Mouse (Mus musculus): ENCODE results near the gene Rce1. TPM values are rescaled to one million over a fixed set of nuclear protein-coding genes. Genes with fewer than 3 reads are reported as not detected.

Gene Rce1
- total RNA-seq, 1 experiment, result 63.6 TPM

DNA sequence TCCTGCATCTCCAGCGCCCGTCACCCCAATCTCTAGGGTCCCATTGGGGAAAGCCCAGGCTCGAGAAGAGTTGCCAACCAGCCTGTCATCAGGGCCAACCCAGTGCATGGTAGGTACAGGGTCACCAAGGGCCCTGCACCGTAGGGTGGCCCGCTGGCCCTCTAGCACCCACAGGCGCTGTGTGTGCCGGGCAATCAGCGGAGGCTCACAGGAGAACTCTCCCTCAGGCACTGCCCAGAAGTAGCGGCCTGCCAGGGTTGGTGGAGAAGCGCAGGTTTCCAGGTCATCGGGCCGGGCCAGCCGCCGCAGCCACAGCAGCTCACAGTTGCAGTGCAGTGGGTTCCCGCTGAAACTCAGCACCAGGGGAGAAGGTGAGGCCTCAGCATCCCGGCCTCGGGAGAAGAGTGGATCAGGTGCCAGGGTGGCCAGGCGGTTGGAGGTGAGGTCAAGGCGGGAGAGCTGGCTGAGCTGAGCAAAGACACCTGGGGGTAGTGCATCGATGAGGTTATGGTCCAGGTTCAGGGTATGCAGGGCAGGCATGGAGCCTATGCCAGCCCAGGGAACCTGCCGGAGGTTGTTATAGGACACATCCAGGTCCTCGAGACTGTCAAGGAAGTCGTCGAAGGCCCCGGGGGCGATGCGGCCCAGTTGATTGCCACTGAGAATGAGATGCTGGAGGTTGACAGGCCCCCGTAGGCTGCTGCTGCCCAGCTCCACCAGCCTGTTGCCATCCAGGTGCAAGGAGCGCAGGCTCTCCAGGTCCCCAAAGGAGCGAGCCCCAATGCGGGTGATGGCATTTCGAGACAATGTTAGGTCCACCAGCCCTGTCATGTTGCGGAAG is 11.8 kb downstream of the Rce1 start:
- Histone ChIP-seq H3K4me3 (ENCODE audit: insufficient read depth in 1 of 2, low read depth in 1 of 2, low read length in 2 of 2, poor library complexity in 1 of 2, severe bottlenecking in 1 of 2) (peak overlapping the region; percentile 73 to 93; a peak in 2 of 4 replicates), H3K4me1 (ENCODE audit: control insufficient read depth in 2 of 2, insufficient read depth in 2 of 2, low read length in 2 of 2, poor library complexity in 1 of 2) (peaks cover 0 to 26% of the 10 kb centered on the region in 2 experiments; a peak in 3 of 4 replicates), H3K9ac (ENCODE audit: insufficient read depth, low read depth, low read length, poor library complexity, severe bottlenecking) (peak overlapping the region; percentile 36), H3K36me3 (ENCODE audit: control insufficient read depth, insufficient read depth, low read length, poor library complexity, severe bottlenecking) (peaks cover 21% of the 10 kb centered on the region; the same call in 1 of the 2 replicates), H3K27ac (ENCODE audit: insufficient read depth, low read depth, low read length, poor library complexity, severe bottlenecking) (no peak overlapping the region), H3K9me3 (ENCODE audit: control insufficient read depth, insufficient read depth, low read depth, low read length) (no peaks in the 10 kb centered on the region)
- DNase-seq (ENCODE audit: low read depth, low spot score), result no peak
- in situ Hi-C loops (cut with MboI; ENCODE audit: low sequenced_read_pairs in 2 of 2, unreplicated experiment in 2 of 2), result no loop called here
- TF ChIP-seq ZNF384 (IDR thresholded peaks at IDR 0.05; ENCODE audit: low read depth, low read length), result no peak
- TF ChIP-seq CHD2 (IDR thresholded peaks at IDR 0.05; ENCODE audit: low read depth, low read length), result no peak
- TF ChIP-seq ZC3H11A (IDR thresholded peaks at IDR 0.05; ENCODE audit: borderline replicate concordance, low read depth, low read length), result no peak
- TF ChIP-seq HCFC1 (IDR thresholded peaks at IDR 0.05; ENCODE audit: borderline replicate concordance, insufficient read depth, low read length), result no peak
- TF ChIP-seq MAFK (IDR thresholded peaks at IDR 0.05; ENCODE audit: insufficient read depth, low read depth, low read length), result no peak

DNA sequence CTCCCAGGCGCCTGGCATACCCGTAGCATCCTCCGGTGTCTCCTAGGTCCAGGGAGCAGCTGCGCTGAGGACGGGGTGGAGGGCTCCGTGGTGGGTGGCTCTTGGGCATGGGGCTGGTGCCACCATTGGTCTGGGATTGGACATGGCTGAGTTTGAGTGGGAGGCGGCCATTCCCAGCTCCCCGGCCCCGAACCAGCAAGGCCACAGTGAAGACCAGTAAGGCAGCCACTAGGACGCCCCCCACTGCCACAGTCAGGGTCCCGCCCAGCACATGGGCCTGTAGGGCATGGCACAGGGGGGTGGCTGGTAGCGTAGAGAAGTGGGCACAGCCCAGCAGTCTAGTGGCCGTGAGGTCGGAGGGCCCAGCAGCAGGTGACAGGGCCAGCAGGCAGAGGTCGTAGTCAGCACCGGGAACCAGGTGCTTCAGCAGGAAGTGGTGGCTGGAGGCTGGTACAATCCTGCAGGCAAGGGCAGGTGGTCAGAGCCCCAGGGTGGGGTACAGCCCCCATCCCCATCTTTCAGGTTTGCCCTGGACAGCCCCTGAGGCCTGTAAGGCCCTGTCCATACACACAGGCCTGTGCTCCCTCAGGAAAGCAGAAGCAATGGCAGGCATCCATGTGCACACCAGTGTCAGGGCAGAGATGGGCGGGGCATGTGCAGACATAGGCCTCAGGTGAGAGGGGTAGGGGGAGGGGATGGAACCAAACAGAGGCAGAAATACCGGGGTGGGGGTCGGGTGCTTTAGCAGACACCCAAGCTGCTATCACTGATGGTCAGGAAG is 13.1 kb downstream of the Rce1 start:
- Histone ChIP-seq H3K4me3 (ENCODE audit: insufficient read depth in 1 of 2, low read depth in 1 of 2, low read length in 2 of 2, poor library complexity in 1 of 2, severe bottlenecking in 1 of 2) (no peak overlapping the region), H3K27ac (ENCODE audit: insufficient read depth, low read depth, low read length, poor library complexity, severe bottlenecking) (no peak overlapping the region), H3K9ac (ENCODE audit: insufficient read depth, low read depth, low read length, poor library complexity, severe bottlenecking) (no peak overlapping the region), H3K9me3 (ENCODE audit: control insufficient read depth, insufficient read depth, low read depth, low read length) (no peaks in the 10 kb centered on the region), H3K4me1 (ENCODE audit: control insufficient read depth in 2 of 2, insufficient read depth in 2 of 2, low read length in 2 of 2, poor library complexity in 1 of 2) (peaks cover 0 to 26% of the 10 kb centered on the region in 2 experiments; a peak in 2 of 4 replicates), H3K36me3 (ENCODE audit: control insufficient read depth, insufficient read depth, low read length, poor library complexity, severe bottlenecking) (peaks cover 21% of the 10 kb centered on the region; the same call in 1 of the 2 replicates)
- in situ Hi-C loops (cut with MboI; ENCODE audit: low sequenced_read_pairs in 2 of 2, unreplicated experiment in 2 of 2), result no loop called here
- no peak for TF ChIP-seq CHD2 (IDR thresholded peaks at IDR 0.05; ENCODE audit: low read depth, low read length)
- no peak for TF ChIP-seq MAFK (IDR thresholded peaks at IDR 0.05; ENCODE audit: insufficient read depth, low read depth, low read length)
- TF ChIP-seq HCFC1 (IDR thresholded peaks at IDR 0.05; ENCODE audit: borderline replicate concordance, insufficient read depth, low read length), result no peak
- TF ChIP-seq ZNF384 (IDR thresholded peaks at IDR 0.05; ENCODE audit: low read depth, low read length), result no peak
- no peak for TF ChIP-seq ZC3H11A (IDR thresholded peaks at IDR 0.05; ENCODE audit: borderline replicate concordance, low read depth, low read length)
- DNase-seq (ENCODE audit: low read depth, low spot score), result no peak

DNA sequence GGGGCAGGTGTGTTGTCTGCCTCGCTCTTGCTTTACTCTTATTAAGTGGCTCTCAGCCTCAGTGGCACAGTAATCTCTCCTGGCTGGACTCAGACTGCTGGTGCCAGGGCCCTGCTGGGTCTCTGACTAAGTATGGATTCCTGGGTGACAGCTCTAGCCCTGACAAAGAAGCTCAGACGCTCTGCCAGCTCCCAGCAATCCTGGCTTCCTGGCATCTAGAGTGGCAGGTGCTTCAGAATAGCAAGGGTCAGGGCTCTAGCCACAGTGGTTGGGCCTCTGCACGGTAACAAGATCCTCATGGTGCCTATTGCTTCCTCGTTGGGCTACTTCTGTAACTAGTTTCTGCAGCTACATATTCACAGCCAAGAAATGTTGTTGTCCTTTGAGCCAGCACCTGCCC is 15.3 kb downstream of the Rce1 start:
- in situ Hi-C loops (cut with MboI; ENCODE audit: low sequenced_read_pairs in 2 of 2, unreplicated experiment in 2 of 2), result no loop called here
- Histone ChIP-seq H3K9ac (ENCODE audit: insufficient read depth, low read depth, low read length, poor library complexity, severe bottlenecking) (no peak overlapping the region), H3K27ac (ENCODE audit: insufficient read depth, low read depth, low read length, poor library complexity, severe bottlenecking) (no peak overlapping the region), H3K4me3 (ENCODE audit: insufficient read depth in 1 of 2, low read depth in 1 of 2, low read length in 2 of 2, poor library complexity in 1 of 2, severe bottlenecking in 1 of 2) (no peak overlapping the region), H3K36me3 (ENCODE audit: control insufficient read depth, insufficient read depth, low read length, poor library complexity, severe bottlenecking) (peaks cover 21% of the 10 kb centered on the region; the same call in 1 of the 2 replicates), H3K9me3 (ENCODE audit: control insufficient read depth, insufficient read depth, low read depth, low read length) (no peaks in the 10 kb centered on the region), H3K4me1 (ENCODE audit: control insufficient read depth in 2 of 2, insufficient read depth in 2 of 2, low read length in 2 of 2, poor library complexity in 1 of 2) (peaks cover 0 to 23% of the 10 kb centered on the region in 2 experiments; a peak in 2 of 4 replicates)
- DNase-seq (ENCODE audit: low read depth, low spot score), result no peak
- TF ChIP-seq CHD2 (IDR thresholded peaks at IDR 0.05; ENCODE audit: low read depth, low read length), result no peak
- TF ChIP-seq ZNF384 (IDR thresholded peaks at IDR 0.05; ENCODE audit: low read depth, low read length), result no peak
- no peak for TF ChIP-seq HCFC1 (IDR thresholded peaks at IDR 0.05; ENCODE audit: borderline replicate concordance, insufficient read depth, low read length)
- TF ChIP-seq MAFK (IDR thresholded peaks at IDR 0.05; ENCODE audit: insufficient read depth, low read depth, low read length), result no peak
- TF ChIP-seq ZC3H11A (IDR thresholded peaks at IDR 0.05; ENCODE audit: borderline replicate concordance, low read depth, low read length), result no peak

DNA sequence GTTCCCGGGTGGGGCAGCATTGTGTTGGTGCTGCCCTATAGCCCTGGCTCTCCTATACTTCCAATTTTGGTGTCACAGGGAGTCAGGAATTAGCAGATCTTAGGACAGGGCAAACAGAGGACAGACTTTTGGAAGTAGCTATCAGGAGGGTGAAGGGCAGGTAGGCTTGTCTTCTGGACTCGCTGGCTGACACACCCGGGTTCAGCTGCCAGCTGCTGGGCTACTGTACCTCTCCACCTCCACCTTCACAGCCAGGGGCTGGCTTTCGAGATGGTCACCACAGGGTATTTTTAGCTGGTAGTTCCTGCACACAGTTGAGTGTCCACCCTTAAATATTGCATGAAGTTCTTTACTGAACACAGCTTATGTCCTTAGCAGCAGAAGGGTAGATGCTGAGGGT is 16.9 kb downstream of the Rce1 start:
- no peak for DNase-seq (ENCODE audit: low read depth, low spot score)
- TF ChIP-seq MAFK (IDR thresholded peaks at IDR 0.05; ENCODE audit: insufficient read depth, low read depth, low read length), result no peak
- no peak for TF ChIP-seq ZNF384 (IDR thresholded peaks at IDR 0.05; ENCODE audit: low read depth, low read length)
- no peak for TF ChIP-seq ZC3H11A (IDR thresholded peaks at IDR 0.05; ENCODE audit: borderline replicate concordance, low read depth, low read length)
- no peak for TF ChIP-seq CHD2 (IDR thresholded peaks at IDR 0.05; ENCODE audit: low read depth, low read length)
- no peak for TF ChIP-seq HCFC1 (IDR thresholded peaks at IDR 0.05; ENCODE audit: borderline replicate concordance, insufficient read depth, low read length)
- H3K9ac ChIP-seq (ENCODE audit: insufficient read depth, low read depth, low read length, poor library complexity, severe bottlenecking), result no peak overlapping the region
- H3K36me3 ChIP-seq (ENCODE audit: control insufficient read depth, insufficient read depth, low read length, poor library complexity, severe bottlenecking), result peaks cover 17% of the 10 kb centered on the region; the same call in 1 of the 2 replicates
- in situ Hi-C loops (cut with MboI; ENCODE audit: low sequenced_read_pairs in 2 of 2, unreplicated experiment in 2 of 2), result no loop called here
- peaks cover 2 to 21% of the 10 kb centered on the region in 2 experiments; a peak in 3 of 4 replicates for H3K4me1 ChIP-seq (ENCODE audit: control insufficient read depth in 2 of 2, insufficient read depth in 2 of 2, low read length in 2 of 2, poor library complexity in 1 of 2)
- no peak overlapping the region for H3K27ac ChIP-seq (ENCODE audit: insufficient read depth, low read depth, low read length, poor library complexity, severe bottlenecking)
- no peaks in the 10 kb centered on the region for H3K9me3 ChIP-seq (ENCODE audit: control insufficient read depth, insufficient read depth, low read depth, low read length)
- no peak overlapping the region for H3K4me3 ChIP-seq (ENCODE audit: insufficient read depth in 1 of 2, low read depth in 1 of 2, low read length in 2 of 2, poor library complexity in 1 of 2, severe bottlenecking in 1 of 2)

Measured in ES-E14 (cell line).